Mouse (Mus musculus): Measurements from ENCODE around the gene Tbc1d9b.

Tbc1d9b gene

DNA sequence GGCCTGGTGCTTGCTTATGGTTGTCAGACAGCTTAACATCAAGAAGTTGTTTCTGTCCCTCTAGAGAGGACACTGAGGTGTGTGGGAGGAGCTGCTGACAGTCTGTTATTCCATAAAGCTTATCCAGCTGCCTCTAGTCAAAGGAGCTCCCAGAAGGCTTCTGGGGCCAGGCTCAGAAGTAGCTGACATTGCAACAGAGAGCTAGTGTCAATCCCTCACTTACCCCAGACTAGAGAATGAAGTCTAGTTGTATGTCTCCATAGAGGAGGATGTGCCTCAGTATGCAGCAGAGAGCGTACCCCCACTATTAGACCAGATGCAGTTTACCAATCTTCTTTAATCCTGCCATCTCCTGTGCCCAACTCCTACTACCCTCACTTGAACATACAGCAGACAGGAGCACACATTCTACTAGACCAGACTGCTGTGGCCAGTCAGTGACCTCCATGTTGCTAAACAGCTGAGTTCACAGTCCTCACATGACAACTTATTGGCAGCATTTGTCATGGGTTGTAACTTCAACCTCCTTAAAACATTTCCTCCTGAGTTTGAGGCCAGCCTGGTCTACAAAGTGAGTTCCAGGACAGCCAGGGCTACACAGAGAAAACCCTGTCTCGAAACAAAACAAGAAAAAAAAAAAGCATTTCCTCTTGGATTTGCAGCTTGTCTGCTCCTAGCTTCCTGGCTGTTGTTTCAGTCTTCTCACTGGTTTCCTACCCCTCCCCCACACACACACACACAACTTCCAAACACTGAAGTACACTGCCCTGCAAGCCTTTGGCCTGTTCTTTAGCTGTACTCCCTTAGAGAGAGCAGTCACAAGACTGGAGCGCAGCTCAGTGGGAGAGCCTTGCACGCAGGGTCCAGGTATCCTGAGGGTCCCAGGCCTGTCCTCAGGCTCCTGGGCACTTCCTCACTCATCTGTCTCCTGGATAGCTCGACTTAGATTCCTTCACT is 47.6 kb downstream of the Tbc1d9b start:
- no peak for DNase-seq

GRCm38 (mm10) chr11:50180478-50181231 is 49.5 kb downstream of the Tbc1d9b start:
- no peak for DNase-seq

DNA sequence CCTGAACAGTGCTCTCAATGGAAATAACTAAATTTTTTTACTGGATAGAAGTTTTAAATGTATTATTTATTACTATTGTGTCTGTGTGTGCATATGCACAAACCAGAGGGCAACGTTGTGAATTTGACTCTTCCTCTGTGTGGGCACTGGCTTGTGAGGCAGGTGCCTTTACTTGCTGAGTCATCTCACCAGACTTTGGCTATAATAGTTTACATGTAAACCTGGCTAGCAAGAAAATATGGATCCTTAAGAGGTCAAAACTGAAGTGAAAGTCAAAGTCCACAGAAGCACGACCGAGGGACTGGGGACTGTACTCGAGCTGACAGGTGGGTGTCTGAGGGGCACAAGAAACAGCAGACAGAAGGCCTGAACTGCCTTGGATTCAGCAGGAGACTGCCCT is 51.5 kb downstream of the Tbc1d9b start:
- no peak for DNase-seq

DNA sequence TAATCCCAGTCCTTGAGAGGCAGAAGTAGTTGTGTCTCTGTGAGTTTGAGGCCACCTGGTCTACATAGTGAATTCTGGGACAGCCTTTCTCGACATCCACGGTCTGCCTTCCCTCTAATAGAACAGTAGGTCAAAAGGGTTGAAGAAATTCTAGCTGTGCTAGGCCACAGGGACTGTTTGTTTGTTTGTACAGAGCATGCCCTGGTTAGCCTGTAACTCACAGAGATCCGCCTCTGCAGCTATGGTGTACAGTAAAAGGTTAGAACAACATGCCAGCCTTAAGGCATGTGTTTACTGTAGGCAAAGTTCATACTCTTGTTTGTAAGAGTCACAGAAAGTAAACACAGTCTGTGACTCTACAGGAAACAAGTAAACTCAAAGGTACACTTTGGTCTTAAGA is 53.6 kb downstream of the Tbc1d9b start:
- no peak for DNase-seq

GRCm38 (mm10) chr11:50188682-50189081 is 57.5 kb downstream of the Tbc1d9b start:
- no peak for DNase-seq

GRCm38 (mm10) chr11:50190362-50190761 is 59.2 kb downstream of the Tbc1d9b start:
- no peak for DNase-seq

- DNase-seq: no peak
Measured at GRCm38 (mm10) chr11:50192278-50192677, 61.1 kb downstream of the Tbc1d9b start.

- no peak for DNase-seq
Measured at GRCm38 (mm10) chr11:50194070-50194469, 62.9 kb downstream of the Tbc1d9b start.

- DNase-seq: no peak
Measured at GRCm38 (mm10) chr11:50194793-50195192, 63.6 kb downstream of the Tbc1d9b start.

DNA sequence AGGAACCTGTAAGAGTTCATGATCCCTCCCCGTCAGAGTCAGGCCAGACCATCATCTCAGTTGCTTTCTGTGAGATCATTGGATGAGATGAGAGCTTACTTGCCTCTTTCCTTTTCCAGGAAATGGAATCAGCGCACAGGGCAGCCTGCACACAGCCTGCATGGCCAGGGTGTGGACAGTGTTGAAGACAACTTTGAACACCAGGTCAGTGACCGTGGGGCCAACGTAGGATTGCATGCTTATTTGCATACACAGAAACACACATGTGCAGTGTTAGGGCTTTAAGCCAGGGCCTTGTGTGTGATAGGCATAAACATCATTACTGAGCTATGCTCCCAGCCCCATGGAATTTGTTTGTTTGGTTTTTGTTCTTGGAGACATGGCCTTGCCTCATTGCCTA is 66.3 kb downstream of the Tbc1d9b start:
- no peak for DNase-seq

DNA sequence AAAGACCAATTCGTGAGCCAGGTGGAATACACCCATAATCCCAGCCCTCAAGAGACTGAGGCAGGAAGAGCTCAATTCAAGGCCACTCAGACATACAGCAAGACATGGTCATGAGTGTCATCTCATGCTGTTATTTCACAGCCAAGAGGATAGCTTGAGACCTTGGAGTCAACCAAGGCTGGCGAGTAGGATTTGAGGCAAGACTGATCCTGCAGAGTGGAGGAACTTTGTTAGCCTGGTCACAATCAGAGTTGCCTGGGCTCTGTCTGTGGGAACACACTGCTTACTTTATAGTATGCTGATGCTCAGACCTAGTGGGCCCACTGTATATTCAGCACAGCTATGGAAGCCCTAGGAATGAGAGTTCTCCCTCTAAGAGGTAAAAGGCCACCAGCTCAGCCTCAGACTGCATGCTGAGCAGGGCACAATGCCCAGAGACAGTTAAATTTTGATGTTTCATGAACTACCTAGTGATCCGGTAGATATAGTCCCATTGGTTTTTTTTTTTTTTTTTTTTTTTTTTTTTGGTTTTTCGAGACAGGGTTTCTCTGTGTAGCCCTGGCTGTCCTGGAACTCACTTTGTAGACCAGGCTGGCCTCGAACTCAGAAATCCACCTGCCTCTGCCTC is 67.1 kb downstream of the Tbc1d9b start:
- DNase-seq: no peak

DNA sequence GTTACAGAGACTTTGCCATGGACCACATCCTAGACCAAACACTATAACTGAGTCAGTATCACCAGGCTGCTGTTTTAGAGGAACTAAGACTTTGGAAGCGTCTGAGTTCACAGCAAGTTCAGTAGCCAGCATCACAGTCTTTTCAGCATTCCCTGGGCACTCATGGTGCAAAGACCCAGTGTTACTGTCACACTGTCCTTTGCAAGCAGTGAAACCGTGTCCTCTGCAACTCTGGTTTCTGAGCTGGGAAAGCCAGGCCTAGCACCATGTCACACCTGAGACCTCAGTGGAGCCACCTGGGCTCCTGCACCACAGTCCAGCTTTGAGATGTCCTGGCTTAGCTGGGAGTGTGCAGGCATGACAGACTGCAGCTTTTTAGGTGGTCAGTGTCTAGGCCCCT is 67.7 kb downstream of the Tbc1d9b start:
- DNase-seq: no peak

- DNase-seq: no peak
Measured at GRCm38 (mm10) chr11:50200613-50201012, 69.4 kb downstream of the Tbc1d9b start.

DNA sequence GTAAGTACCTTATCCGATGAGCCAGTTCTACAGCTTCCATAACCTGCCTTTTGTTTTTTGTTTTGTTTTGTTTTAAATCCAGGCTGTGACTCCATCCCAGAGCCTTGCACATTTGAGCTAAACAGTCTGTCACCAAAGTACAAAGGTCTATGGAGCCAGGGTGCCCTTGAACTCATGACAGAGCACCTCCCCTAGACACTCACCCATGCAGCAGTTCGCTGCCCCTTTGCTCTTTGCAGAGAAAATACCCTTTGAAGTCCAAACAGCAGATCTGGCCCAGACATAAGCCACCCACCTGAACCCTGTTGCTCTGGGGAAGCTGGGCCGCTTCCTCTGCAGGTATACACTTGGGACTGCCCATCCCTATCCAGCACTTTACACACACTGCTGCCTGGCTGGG is 70.4 kb downstream of the Tbc1d9b start:
- no peak for DNase-seq

DNA sequence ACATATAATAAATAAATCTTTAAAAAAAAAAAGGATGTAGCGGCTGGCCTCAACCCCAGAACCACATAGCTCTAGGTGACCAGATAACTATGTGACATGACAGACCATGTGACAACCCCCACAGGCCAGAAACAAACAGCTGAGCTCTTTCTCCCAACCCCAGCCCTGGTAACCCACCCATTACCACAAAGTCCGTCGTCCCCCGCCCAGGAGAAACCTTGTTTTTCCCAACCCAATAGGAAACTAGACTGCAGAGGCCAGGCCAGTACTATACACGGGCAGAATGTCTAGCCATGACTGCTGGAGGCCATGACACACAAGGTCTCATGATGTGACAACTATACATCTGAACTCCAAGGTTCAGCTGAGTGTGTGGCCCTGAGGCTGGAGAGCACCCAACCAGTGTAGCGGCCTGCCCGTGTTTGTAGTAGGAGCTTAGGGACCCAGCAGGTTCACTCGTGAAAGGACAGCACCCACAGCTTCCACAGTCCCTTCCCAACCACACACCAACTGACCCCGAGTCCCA is 72.2 kb downstream of the Tbc1d9b start:
- no peak for DNase-seq

DNA sequence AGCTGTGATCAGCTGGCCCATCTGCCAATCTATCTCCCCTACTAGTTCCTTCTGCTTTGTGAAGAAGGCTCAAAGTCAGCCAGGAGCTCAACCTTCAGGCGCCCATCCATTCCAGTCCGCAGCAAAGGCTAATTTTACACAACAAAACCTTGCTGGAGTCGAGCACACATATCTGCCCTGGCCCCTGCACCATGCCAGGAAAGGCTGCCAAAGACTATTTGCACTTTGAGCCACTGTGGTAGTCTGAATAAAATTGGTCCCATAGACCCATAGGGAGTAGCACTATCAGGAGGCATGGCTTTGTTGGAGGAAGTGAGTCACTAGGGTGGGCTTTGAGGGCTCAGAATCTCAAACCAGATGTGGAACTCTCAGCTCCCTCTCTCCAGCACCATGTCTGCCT is 74.2 kb downstream of the Tbc1d9b start:
- no peak for DNase-seq

DNA sequence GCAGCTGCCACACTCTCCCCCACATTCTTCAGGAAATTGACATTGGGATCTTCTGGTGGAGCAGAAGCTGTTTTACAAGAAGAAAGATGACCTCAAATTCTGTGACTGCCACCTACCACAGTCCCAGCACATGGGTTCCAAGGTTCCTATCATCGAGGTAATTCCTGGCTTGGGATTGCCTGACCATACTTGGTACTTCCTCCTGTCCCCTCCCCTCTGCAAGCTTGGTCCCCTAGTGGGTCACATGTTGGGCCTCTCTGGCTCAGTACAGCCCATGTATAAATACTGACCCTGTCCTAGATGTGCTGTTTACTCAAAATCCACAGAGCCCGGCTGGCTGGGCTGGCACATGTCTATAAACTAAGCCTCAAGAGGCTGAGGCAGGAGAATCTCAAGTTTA is 74.8 kb downstream of the Tbc1d9b start:
- DNase-seq: no peak

- no peak for DNase-seq
Measured at GRCm38 (mm10) chr11:50207344-50207743, 76.1 kb downstream of the Tbc1d9b start.

GRCm38 (mm10) chr11:50208039-50208438 is 76.8 kb downstream of the Tbc1d9b start:
- DNase-seq: no peak

DNA sequence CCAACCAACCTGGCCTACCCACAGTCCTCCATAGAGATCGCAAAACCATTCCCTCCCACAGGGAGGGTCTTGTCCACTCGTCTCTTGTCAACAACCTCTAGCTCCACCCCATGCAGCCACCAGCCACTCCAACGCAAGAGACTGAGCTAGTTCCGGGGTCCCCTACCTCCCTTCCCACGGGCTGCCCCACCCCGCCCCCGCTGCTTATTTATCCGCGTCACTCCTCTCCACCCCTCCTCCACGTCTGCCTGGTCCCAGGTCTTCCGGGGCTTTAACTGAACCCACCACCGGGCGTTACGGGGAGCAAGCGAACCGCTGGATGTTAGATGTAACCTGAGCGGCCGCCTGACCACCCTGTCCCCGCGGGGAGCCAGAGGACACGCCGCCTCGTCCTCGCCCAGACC is 78.9 kb downstream of the Tbc1d9b start:
- DNase-seq: peak; percentile 89

DNA sequence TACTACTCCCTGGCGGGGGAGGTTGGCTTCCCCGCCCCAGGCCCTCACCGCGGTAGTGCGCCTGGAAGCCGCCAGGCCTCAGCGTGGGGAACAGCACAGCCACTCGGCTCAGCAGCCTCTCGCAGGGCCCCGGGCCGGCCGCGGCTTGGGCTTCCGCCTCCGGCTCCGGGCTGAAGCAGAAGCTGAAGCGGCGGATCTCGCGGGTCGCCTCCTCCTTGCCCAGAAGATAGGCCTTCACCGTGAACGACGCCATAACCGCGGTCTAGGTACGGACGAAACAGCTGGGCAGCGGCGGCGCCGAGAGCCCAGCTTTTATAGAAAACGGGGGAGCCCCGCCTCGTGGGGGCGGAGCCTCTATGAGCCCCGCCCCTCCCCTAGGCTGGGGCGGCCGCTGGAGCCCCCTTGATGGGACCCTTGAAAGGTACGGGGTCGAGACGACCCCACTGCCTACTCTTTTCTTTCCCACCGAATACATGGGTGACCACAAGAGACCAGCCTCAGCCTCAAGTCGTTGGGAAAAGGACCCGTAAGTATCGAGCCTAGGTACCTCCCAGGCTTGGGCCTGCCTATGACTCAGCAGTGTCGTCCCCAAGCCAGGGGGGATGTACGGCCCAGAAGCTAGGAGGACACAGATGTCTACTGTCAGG is 79.4 kb downstream of the Tbc1d9b start, which contains the start of the genes Sqstm1 and Mgat4b:
Gene Sqstm1 (minus strand): TSS at position 323 of the 647 bp plus-strand sequence.
Gene Mgat4b (plus strand): TSS at position 386 of the 647 bp plus-strand sequence.
- DNase-seq: peak; percentile 86

DNA sequence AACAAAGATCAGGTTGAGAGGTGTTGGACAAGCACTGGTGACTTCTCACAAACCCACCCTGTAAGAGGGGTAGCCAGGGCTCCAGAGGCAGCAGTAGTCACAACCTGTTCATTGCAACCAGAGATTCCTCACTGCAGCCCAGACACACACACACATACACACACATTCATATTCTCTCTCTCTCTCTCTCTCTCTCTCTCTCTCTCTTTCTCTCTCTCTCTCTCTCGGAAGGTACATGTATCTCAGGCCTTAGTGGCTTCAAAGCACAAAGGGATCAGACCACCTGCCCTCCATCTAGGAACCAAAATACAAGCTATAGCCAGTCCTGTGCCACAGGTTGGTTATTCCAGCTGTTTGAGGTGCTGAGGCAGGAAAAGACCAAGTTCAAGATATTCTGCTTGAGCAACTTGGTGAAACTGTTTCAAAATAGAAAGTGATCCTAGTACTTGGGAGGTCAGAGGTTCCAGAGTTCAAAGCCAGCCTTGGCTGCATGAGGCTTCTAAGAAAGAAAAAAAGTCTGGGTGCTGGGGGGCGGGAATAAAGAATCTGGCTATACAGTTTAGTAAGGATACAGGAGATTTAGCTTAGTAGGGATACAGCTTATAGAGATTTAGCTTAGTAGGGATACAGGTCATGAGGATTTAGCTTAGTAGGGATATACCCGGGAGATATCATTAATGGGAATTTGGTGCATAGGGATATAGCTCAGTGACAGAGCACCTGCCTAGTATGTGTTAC is 80.3 kb downstream of the Tbc1d9b start:
- no peak for DNase-seq
